Mouse (Mus musculus): ENCODE results near the gene Saa4. TPM values are rescaled to one million over a fixed set of nuclear protein-coding genes. Genes with fewer than 3 reads are reported as not detected.

Saa4 gene
- not detected in 2 replicates for polyA plus RNA-seq (2012; rRNA removed)

GRCm38 (mm10) chr7:46732458-46732857 is at the start of gene Saa4:
Gene Saa4 (minus strand): TSS chr7:46732603.
- 91% methylated on average over 4 of the region's 4 CpGs for WGBS
- Histone ChIP-seq H3K27me3 (ENCODE audit: control insufficient read depth, insufficient read depth, low read length) (no peaks in the 10 kb centered on the region), H3K4me1 (ENCODE audit: control insufficient read depth, insufficient read depth, insufficient read length, low read length) (peaks cover 12% of the 10 kb centered on the region; the same call in 1 of the 2 replicates), H3K4me3 (ENCODE audit: low read depth, low read length) (no peak within 1 kb of the TSS), H3K27ac (ENCODE audit: insufficient read depth, low read depth, low read length) (no peak within 1 kb of the TSS), H3K36me3 (ENCODE audit: control insufficient read depth, insufficient read depth, low read length) (no peaks in the 10 kb centered on the region)
- TF ChIP-seq CTCF (IDR thresholded peaks at IDR 0.05; ENCODE audit: extremely low read depth, insufficient read length, insufficient replicate concordance, low read depth, low read length): no peak

GRCm38 (mm10) chr7:46770706-46771105 is 38.3 kb upstream of the Saa4 start:
- Histone ChIP-seq H3K4me3 (ENCODE audit: low read depth, low read length) (no peak overlapping the region), H3K27ac (ENCODE audit: insufficient read depth, low read depth, low read length) (no peak overlapping the region), H3K4me1 (ENCODE audit: control insufficient read depth, insufficient read depth, insufficient read length, low read length) (no peaks in the 10 kb centered on the region), H3K36me3 (ENCODE audit: control insufficient read depth, insufficient read depth, low read length) (peaks cover 71% of the 10 kb centered on the region), H3K27me3 (ENCODE audit: control insufficient read depth, insufficient read depth, low read length) (no peaks in the 10 kb centered on the region)
- TF ChIP-seq POLR2A (IDR thresholded peaks at IDR 0.05; ENCODE audit: low read depth, low read length): no peak
- peak; percentile 96; the same call in 1 of the 2 replicates for TF ChIP-seq CTCF (IDR thresholded peaks at IDR 0.05; ENCODE audit: extremely low read depth, insufficient read length, insufficient replicate concordance, low read depth, low read length)
- 51% methylated on average over 4 of the region's 4 CpGs for WGBS

- WGBS: 96% methylated on average over 7 of the region's 7 CpGs
- TF ChIP-seq POLR2A (IDR thresholded peaks at IDR 0.05; ENCODE audit: low read depth, low read length): no peak
- no peak for TF ChIP-seq CTCF (IDR thresholded peaks at IDR 0.05; ENCODE audit: extremely low read depth, insufficient read length, insufficient replicate concordance, low read depth, low read length)
- H3K27me3 ChIP-seq (ENCODE audit: control insufficient read depth, insufficient read depth, low read length): no peaks in the 10 kb centered on the region
- no peak overlapping the region for H3K4me3 ChIP-seq (ENCODE audit: low read depth, low read length)
- H3K4me1 ChIP-seq (ENCODE audit: control insufficient read depth, insufficient read depth, insufficient read length, low read length): no peaks in the 10 kb centered on the region
- H3K27ac ChIP-seq (ENCODE audit: insufficient read depth, low read depth, low read length): no peak overlapping the region
- peaks cover 69% of the 10 kb centered on the region for H3K36me3 ChIP-seq (ENCODE audit: control insufficient read depth, insufficient read depth, low read length)
Measured at GRCm38 (mm10) chr7:46768451-46768850, 36.0 kb upstream of the Saa4 start.

- TF ChIP-seq POLR2A (IDR thresholded peaks at IDR 0.05; ENCODE audit: low read depth, low read length): no peak
- no peak for TF ChIP-seq CTCF (IDR thresholded peaks at IDR 0.05; ENCODE audit: extremely low read depth, insufficient read length, insufficient replicate concordance, low read depth, low read length)
- Histone ChIP-seq H3K36me3 (ENCODE audit: control insufficient read depth, insufficient read depth, low read length) (peaks cover 69% of the 10 kb centered on the region), H3K27me3 (ENCODE audit: control insufficient read depth, insufficient read depth, low read length) (no peaks in the 10 kb centered on the region), H3K4me1 (ENCODE audit: control insufficient read depth, insufficient read depth, insufficient read length, low read length) (no peaks in the 10 kb centered on the region), H3K4me3 (ENCODE audit: low read depth, low read length) (no peak overlapping the region), H3K27ac (ENCODE audit: insufficient read depth, low read depth, low read length) (no peak overlapping the region)
Measured at GRCm38 (mm10) chr7:46767371-46767770, 35.0 kb upstream of the Saa4 start.

- no peak overlapping the region for H3K4me3 ChIP-seq (ENCODE audit: low read depth, low read length)
- TF ChIP-seq POLR2A (IDR thresholded peaks at IDR 0.05; ENCODE audit: low read depth, low read length) (no peak), CTCF (IDR thresholded peaks at IDR 0.05; ENCODE audit: extremely low read depth, insufficient read length, insufficient replicate concordance, low read depth, low read length) (no peak)
- H3K27me3 ChIP-seq (ENCODE audit: control insufficient read depth, insufficient read depth, low read length): no peaks in the 10 kb centered on the region
- H3K36me3 ChIP-seq (ENCODE audit: control insufficient read depth, insufficient read depth, low read length): peaks cover 75% of the 10 kb centered on the region
- H3K4me1 ChIP-seq (ENCODE audit: control insufficient read depth, insufficient read depth, insufficient read length, low read length): no peaks in the 10 kb centered on the region
- no peak overlapping the region for H3K27ac ChIP-seq (ENCODE audit: insufficient read depth, low read depth, low read length)
- 95% methylated on average over 8 of the region's 8 CpGs for WGBS
Measured at GRCm38 (mm10) chr7:46764672-46765071, 32.3 kb upstream of the Saa4 start.

GRCm38 (mm10) chr7:46762601-46763000 is 30.2 kb upstream of the Saa4 start:
- Histone ChIP-seq H3K4me1 (ENCODE audit: control insufficient read depth, insufficient read depth, insufficient read length, low read length) (no peaks in the 10 kb centered on the region), H3K27ac (ENCODE audit: insufficient read depth, low read depth, low read length) (peak overlapping the region; percentile 17; the same call in 1 of the 2 replicates), H3K27me3 (ENCODE audit: control insufficient read depth, insufficient read depth, low read length) (no peaks in the 10 kb centered on the region), H3K4me3 (ENCODE audit: low read depth, low read length) (no peak overlapping the region), H3K36me3 (ENCODE audit: control insufficient read depth, insufficient read depth, low read length) (peaks cover 62% of the 10 kb centered on the region)
- WGBS: 72% methylated on average over 5 of the region's 5 CpGs
- TF ChIP-seq POLR2A (IDR thresholded peaks at IDR 0.05; ENCODE audit: low read depth, low read length): no peak
- TF ChIP-seq CTCF (IDR thresholded peaks at IDR 0.05; ENCODE audit: extremely low read depth, insufficient read length, insufficient replicate concordance, low read depth, low read length): no peak

- 72% methylated on average over 11 of the region's 11 CpGs for WGBS
- H3K4me1 ChIP-seq (ENCODE audit: control insufficient read depth, insufficient read depth, insufficient read length, low read length): no peaks in the 10 kb centered on the region
- no peak overlapping the region for H3K27ac ChIP-seq (ENCODE audit: insufficient read depth, low read depth, low read length)
- H3K27me3 ChIP-seq (ENCODE audit: control insufficient read depth, insufficient read depth, low read length): no peaks in the 10 kb centered on the region
- H3K4me3 ChIP-seq (ENCODE audit: low read depth, low read length): no peak overlapping the region
- TF ChIP-seq CTCF (IDR thresholded peaks at IDR 0.05; ENCODE audit: extremely low read depth, insufficient read length, insufficient replicate concordance, low read depth, low read length) (no peak), POLR2A (IDR thresholded peaks at IDR 0.05; ENCODE audit: low read depth, low read length) (no peak)
- H3K36me3 ChIP-seq (ENCODE audit: control insufficient read depth, insufficient read depth, low read length): peaks cover 51% of the 10 kb centered on the region
Measured at GRCm38 (mm10) chr7:46761049-46761795, 28.8 kb upstream of the Saa4 start.
